Mouse (Mus musculus) liver, embryonic 14.5 days (tissue): ENCODE measurements around the gene Atg16l2.

Experiments used
- CTCF ChIP-seq: IDR thresholded peaks from 2 replicates; pipeline ENCODE4 v1.5.1; 2016; ENCODE audit warnings: antibody characterized with exemption, low read depth, control low read depth
- EP300 ChIP-seq: IDR thresholded peaks from 2 replicates; pipeline ENCODE4 v1.6.1; 2016; ENCODE audit warnings: antibody characterized with exemption, low read depth

GRCm38 (mm10) chr7:101329606-101330005 is 27.6 kb upstream of the Atg16l2 start:
- no peak for TF ChIP-seq CTCF
- TF ChIP-seq EP300, result no peak
